Mouse (Mus musculus) embryo, embryonic 10 days (tissue): ENCODE data around the gene Snx9.

Source experiments
- DNase-seq: peaks from one replicate; pipeline ENCODE4 v3.0.0-alpha.2; 2015; ENCODE audit warnings: low spot score

Snx9 gene

GRCm38 (mm10) chr17:5845376-5845775, 4.2 kb downstream of the Snx9 start:
- DNase-seq: no peak

GRCm38 (mm10) chr17:5846101-5846500, 5.0 kb downstream of the Snx9 start:
- peak; percentile 26 for DNase-seq

- no peak for DNase-seq
Measured at GRCm38 (mm10) chr17:5848706-5849415, 7.7 kb downstream of the Snx9 start.

- DNase-seq: peak; percentile 56
Measured at GRCm38 (mm10) chr17:5849421-5849910, 8.3 kb downstream of the Snx9 start.

DNA sequence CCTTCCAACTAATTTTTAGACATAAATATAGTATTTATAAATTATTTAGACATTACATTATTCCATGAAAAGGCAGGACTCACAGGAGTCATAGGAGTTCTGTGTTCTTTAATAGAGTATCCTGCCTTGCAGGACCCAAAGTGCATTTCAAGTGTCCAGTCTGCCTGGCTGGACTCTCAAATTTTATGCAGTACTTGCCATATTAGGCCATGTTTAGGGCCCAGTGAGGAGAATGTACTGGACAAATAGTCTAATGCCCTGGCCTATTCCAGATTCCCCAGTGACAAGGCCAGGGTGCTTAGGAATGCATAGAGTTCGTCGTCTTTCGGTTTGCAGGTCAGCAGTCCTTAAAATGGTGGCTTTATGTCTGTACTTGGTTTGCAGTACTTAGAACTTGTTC, 8.9 kb downstream of the Snx9 start:
- no peak for DNase-seq

GRCm38 (mm10) chr17:5850476-5850875, 9.3 kb downstream of the Snx9 start:
- DNase-seq: no peak

DNA sequence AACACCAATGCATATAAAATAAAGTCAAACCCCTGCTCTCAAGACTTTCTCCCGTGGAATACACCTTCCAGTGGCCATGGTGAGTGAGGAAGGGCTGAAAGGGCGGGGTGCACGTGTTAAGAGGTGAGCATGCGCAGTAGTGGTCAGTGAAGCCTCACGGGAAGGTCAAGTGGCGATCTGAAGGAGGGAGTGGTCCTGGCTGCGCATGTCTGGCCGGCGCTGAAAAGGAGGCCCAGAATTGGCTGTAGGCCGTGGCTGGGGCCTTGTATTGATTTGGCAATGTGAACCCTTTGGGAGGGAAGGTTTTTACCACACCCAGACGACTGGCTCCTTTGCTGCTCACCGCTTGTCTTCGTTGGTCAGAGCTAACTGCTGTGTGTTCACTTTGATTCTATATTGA, 12.8 kb downstream of the Snx9 start:
- DNase-seq: no peak

GRCm38 (mm10) chr17:5855560-5855959, 14.4 kb downstream of the Snx9 start:
- DNase-seq: no peak

DNA sequence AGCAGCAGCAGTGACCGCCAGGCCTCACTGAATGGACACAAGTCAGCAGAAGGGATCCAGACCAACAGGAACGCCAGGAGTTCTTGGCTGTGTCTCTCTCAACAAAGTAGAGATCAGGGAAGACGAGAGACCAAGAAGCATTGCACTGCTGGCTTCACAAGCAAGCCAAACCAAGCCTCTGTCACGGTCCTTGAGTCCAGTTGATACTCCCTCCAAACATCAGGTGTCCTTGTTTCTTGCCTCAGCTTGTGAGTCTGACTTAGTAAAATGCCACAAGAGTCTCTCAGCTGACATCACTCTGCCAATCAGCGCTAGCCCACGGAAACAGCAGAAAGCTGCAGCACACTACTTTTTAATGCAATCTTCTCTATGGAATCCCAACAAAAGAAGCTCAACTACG, 15.3 kb downstream of the Snx9 start:
- DNase-seq: no peak

- DNase-seq: no peak
Measured at GRCm38 (mm10) chr17:5857206-5857605, 16.1 kb downstream of the Snx9 start.

DNA sequence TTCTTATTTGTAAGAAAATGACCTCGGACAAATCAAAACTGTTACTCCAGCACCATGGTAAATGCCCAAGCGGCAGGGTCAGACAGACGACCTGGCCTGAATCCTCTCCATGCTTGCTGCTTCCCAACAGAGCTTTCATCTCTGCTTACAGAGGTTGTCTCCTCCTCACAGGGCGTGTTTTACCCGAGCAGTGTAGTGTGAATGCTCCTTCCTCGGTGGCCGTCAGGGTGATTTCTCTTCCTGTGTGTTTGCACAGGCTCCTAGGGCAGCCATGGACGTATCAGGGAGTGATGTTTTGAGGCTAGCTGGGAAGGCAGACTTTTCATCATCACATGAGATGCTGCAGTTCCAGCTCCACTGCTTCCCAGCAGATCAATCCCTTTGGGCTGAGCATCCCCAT, 17.1 kb downstream of the Snx9 start:
- no peak for DNase-seq

DNA sequence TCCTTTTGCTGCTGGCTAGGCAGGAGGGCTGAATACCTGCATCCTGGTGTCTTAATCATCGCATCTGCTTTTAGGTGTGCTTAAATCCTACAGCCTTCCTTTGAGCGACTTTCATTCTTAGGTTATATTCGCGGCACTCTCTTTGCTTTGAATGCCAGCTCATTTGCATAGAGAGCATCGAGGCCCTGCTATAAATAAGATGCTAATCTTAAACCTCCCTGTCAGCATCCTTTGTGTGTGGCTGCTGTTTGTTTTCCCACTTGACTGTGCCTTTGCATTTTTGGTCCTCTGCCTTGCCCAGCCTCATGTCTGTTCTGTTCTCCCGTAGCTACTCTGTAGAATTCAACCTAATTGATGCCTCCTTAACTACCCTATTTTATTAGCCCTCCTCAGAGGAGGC, 21.2 kb downstream of the Snx9 start:
- DNase-seq: no peak

DNA sequence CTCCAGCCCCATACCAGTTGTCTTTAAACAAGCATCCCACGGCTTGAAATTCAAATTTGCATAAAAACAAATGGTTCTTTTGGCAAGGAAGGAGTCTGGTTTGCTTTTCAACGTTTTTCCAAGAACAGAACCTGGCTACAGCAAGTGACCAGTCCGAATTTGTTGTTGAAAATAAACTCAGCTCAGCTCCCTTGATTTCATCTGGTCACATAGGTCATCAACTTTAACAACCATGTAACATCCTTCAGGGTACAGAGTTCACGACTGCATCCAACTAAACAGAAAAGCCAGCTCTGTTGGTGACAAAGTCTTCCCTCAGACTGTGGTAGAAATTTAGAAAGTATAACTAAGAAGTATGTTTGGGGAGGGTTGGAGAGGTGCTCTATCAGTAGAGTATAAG, 21.7 kb downstream of the Snx9 start:
- no peak for DNase-seq

DNA sequence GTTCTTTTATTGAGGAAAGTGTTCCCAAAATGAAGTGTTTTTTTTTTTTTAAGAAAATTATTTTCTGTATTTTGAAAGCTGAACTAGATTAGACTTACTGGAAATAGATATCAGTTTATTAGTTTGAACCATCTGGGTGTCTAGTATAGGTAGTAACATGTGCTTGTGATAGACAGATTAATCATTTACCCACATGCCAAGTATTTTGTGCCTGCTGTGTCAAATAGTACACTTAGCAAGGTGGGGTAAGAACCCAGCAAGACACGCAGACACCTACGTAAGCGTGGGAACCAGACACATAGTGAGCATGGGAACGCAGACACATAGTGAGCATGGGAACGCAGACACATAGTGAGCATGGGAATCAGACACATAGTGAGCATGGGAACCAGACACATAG, 22.6 kb downstream of the Snx9 start:
- no peak for DNase-seq

DNA sequence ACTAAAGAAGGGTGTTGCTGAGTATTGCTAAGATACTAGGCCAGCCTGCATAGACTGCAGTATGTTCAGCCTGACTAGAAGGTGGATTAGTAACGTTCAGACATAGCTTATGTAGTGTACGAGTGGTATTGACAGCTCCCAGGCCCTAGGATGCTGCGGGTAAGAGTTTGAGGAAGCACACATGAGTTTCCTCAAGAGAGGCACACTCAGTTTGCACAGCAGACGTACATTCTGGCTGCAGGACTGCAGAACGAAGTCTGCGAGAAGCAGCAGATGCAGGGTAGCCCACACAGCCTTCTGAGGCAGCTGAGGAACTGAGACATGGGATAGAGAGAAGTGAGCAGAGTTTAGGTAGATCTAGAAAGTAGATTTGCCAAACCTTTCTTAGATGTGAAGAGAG, 26.3 kb downstream of the Snx9 start:
- DNase-seq: no peak

- no peak for DNase-seq
Measured at GRCm38 (mm10) chr17:5868319-5869031, 27.3 kb downstream of the Snx9 start.

DNA sequence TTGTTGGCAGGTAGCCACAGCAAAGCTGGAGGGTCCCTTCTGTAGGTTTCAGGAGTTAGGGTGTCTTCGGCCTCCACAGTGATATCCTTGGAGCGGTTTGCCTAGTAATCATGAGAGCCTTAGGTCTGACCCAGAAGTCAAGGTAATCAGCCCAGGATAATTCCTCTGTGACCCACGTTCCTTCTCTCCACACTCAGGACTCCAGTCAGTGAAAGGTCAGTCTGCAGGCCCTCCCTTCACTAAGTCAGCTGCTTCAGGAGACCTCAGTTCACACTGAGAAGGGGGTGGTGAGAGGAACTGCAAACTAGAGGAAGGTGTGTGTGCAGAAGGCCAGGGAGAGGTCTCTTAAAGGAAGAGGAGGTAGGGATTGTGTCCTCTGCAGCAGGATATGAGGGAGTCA, 28.3 kb downstream of the Snx9 start:
- DNase-seq: no peak

DNA sequence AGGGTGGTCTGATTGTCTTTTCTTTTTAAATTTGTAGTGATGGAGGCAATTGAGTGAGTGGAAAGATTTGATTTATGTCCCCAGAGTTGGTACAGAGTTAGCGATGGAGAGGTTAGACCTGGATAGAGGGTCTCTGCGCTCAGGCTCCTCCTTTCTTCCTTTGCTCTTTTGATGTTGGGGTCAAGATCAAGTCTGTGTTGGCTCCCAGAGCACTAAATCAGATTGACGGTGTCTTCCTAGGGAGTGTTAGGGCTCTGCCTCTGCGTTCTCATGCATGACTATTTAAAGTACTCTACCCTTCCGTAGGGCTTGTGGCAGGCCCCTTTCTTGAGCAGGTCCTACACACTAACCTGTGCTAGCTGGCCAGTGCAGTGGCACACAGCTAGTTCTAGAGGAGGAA, 28.9 kb downstream of the Snx9 start:
- DNase-seq: no peak

DNA sequence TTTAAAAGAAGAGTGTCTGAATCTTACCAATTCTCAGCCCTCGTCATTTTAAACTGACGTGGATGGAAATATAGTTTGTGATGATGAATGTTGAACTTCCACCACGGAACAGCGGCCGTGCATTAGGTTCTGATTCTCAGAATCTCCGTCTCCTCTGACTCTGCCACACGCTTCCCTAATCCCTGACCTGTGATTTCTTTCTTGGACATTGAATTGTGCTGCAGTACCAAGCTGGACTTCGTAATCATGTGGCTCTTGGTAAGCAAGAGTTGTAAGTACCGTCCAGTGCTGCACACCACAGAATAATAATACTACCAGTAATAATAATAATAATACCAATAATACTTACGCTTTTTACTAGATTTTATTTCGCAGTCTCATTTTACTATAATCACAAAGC, 29.6 kb downstream of the Snx9 start:
- DNase-seq: no peak

GRCm38 (mm10) chr17:5872506-5872905, 31.4 kb downstream of the Snx9 start:
- no peak for DNase-seq

DNA sequence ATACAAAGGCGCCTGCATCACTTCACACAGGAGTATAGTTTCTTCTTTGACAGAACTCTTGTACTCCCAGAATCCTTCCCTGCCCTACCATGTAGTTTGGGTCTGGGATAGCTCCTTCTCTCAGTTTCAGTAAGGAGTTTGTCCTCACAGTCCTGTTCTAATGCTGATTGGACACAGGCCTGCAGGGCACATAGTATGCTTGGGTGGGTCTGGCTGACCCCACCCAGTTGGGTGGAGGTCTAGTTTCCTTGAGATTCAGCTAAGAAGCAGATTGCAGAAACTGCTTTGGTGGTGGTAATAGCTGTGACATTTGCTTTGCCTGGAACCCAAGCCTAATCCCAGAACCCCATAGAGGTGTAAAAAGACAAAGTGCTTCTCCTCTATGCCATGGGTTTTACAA, 33.4 kb downstream of the Snx9 start:
- DNase-seq: no peak

DNA sequence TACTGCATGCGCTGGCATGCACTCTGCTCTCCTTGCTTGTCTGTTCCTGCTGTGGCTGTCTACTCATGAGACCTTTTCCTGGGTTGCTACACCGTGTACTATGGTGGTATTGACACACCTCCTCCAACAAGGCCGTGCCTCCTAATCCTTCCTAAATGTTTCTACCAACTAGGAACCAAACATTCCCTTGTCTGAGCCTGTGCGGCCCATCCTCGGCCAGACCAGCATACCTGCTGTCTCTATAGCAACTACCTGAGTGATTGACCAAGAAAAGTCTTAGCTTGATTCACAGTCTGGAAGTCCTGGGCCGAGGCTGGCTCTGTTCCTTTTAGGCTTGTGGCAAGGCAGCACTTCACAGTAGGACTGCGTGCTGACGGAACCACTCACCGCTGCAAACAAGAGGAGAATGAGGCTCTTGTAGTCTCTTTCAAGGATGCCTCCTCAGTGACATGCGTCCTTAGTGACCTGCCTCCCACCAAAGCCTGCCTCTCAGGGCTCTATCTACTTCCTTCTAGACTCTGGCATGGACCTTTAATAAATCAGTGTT, 36.6 kb downstream of the Snx9 start:
- DNase-seq: no peak

DNA sequence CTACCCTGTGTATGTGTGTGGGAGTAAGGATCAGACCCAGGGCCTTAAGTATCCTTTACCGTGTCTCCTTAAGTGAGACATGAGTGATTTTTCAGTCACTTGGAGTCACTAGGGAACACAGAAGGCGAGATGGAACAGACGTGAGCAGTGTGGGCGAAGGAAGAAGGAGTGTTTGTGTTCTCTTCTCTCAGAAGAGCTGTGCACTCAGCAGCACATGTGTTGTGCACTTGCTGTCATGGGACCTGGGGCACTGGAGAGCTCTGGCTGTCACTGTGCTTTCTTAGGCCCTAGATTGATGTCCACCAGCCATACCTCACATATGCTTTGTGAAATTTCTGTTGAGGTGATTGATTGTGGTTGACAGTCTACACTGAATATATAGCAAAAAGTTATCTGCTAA, 37.7 kb downstream of the Snx9 start:
- no peak for DNase-seq

GRCm38 (mm10) chr17:5885474-5885873, 44.3 kb downstream of the Snx9 start:
- no peak for DNase-seq
